Mouse (Mus musculus): ENCODE results near the gene Zscan21. TPM values are rescaled to one million over a fixed set of nuclear protein-coding genes. Genes with fewer than 3 reads are reported as not detected.
"Not testable (repeated sequence)": the region's sequence is repeated elsewhere in the genome, so short reads cannot be mapped to it uniquely, and the experiment has no call there.

The Zscan21 gene
- polyA plus RNA-seq, 1 experiment from 2014 or later = 147 TPM

- H3K4me2 ChIP-seq (ENCODE audit: low read length) = no peak overlapping the region
- ATAC-seq (no peak), DNase-seq (ENCODE audit: low spot score) (no peak)
- no peak overlapping the region for H3K9ac ChIP-seq (ENCODE audit: low read length)
- no peaks in the 10 kb centered on the region for H3K9me3 ChIP-seq (replicated peaks; ENCODE audit: control insufficient read depth, low read length)
- peaks cover 58% of the 10 kb centered on the region for H3K36me3 ChIP-seq (ENCODE audit: control insufficient read depth, insufficient read depth, low read length)
- H3K4me1 ChIP-seq (ENCODE audit: control insufficient read depth, insufficient read depth, low read length) = no peaks in the 10 kb centered on the region
- H3K4me3 ChIP-seq (ENCODE audit: low read depth, low read length) = no peak overlapping the region
- H3K27ac ChIP-seq (ENCODE audit: low read depth, low read length) = no peak overlapping the region
- H3K27me3 ChIP-seq (replicated peaks; ENCODE audit: control insufficient read depth, insufficient read depth, low read length) = no peaks in the 10 kb centered on the region
- WGBS = 91% methylated on average over 2 of the region's 2 CpGs
Measured at GRCm38 (mm10) chr5:138104976-138105375, 11.7 kb upstream of the Zscan21 start.

GRCm38 (mm10) chr5:138107130-138107529, 9.6 kb upstream of the Zscan21 start:
- Histone ChIP-seq H3K27me3 (replicated peaks; ENCODE audit: control insufficient read depth, insufficient read depth, low read length) (no peaks in the 10 kb centered on the region), H3K4me1 (ENCODE audit: control insufficient read depth, insufficient read depth, low read length) (no peaks in the 10 kb centered on the region), H3K27ac (ENCODE audit: low read depth, low read length) (no peak overlapping the region), H3K4me3 (ENCODE audit: low read depth, low read length) (no peak overlapping the region), H3K36me3 (ENCODE audit: control insufficient read depth, insufficient read depth, low read length) (peaks cover 37% of the 10 kb centered on the region), H3K4me2 (ENCODE audit: low read length) (no peak overlapping the region), H3K9ac (ENCODE audit: low read length) (no peak overlapping the region), H3K9me3 (replicated peaks; ENCODE audit: control insufficient read depth, low read length) (no peaks in the 10 kb centered on the region)
- WGBS = 71% methylated on average over 3 of the region's 3 CpGs
- no peak for ATAC-seq
- DNase-seq (ENCODE audit: low spot score) = no peak

GRCm38 (mm10) chr5:138109847-138110396, 6.8 kb upstream of the Zscan21 start:
- not testable (repeated sequence) for H3K27ac ChIP-seq (ENCODE audit: low read depth, low read length); H3K27me3 ChIP-seq (replicated peaks; ENCODE audit: control insufficient read depth, insufficient read depth, low read length); H3K36me3 ChIP-seq (ENCODE audit: control insufficient read depth, insufficient read depth, low read length); H3K4me3 ChIP-seq (ENCODE audit: low read depth, low read length); H3K9me3 ChIP-seq (replicated peaks; ENCODE audit: control insufficient read depth, low read length); DNase-seq (ENCODE audit: low spot score); ATAC-seq; H3K4me1 ChIP-seq (ENCODE audit: control insufficient read depth, insufficient read depth, low read length); H3K9ac ChIP-seq (ENCODE audit: low read length); H3K4me2 ChIP-seq (ENCODE audit: low read length)
- 68% methylated on average over 4 of the region's 4 CpGs for WGBS

- H3K9me3 ChIP-seq (replicated peaks; ENCODE audit: control insufficient read depth, low read length) = no peaks in the 10 kb centered on the region
- H3K9ac ChIP-seq (ENCODE audit: low read length) = peak overlapping the region; percentile 80
- peak overlapping the region; percentile 61 for H3K4me3 ChIP-seq (ENCODE audit: low read depth, low read length)
- H3K27ac ChIP-seq (ENCODE audit: low read depth, low read length) = peak overlapping the region; percentile 91
- H3K4me2 ChIP-seq (ENCODE audit: low read length) = peak overlapping the region; percentile 66
- H3K27me3 ChIP-seq (replicated peaks; ENCODE audit: control insufficient read depth, insufficient read depth, low read length) = no peaks in the 10 kb centered on the region
- DNase-seq (ENCODE audit: low spot score) (peak; percentile 11), ATAC-seq (no peak; the same call in 1 of the 2 replicates)
- 7% methylated on average over 16 of the region's 16 CpGs for WGBS
- peaks cover 17% of the 10 kb centered on the region for H3K36me3 ChIP-seq (ENCODE audit: control insufficient read depth, insufficient read depth, low read length)
- peaks cover 9% of the 10 kb centered on the region for H3K4me1 ChIP-seq (ENCODE audit: control insufficient read depth, insufficient read depth, low read length)
Measured at GRCm38 (mm10) chr5:138117199-138118015, 704 bp downstream of the Zscan21 start.

DNA sequence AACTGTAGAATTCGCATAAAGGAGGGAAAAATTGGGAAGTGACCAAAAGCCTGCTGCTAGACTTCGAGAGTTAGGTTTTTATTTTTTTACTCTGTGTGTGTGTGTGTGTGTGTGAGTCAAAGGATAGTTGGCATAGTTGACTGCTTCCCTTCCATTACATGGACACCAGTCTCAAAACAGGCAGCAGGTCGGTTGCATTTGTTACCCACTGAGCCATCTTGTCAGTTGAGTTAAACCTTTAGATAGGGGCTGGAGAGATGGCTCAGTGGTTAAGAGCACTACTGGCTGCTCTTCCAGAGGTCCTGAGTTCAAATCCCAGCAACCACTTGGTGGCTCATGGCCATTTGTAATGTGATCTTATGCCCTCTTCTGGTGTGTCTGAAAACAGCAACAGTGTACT, 1.3 kb downstream of the Zscan21 start:
- H3K27ac ChIP-seq (ENCODE audit: low read depth, low read length) = no peak overlapping the region
- 77% methylated on average over 3 of the region's 3 CpGs for WGBS
- DNase-seq (ENCODE audit: low spot score) = no peak
- peaks cover 9% of the 10 kb centered on the region for H3K4me1 ChIP-seq (ENCODE audit: control insufficient read depth, insufficient read depth, low read length)
- H3K4me3 ChIP-seq (ENCODE audit: low read depth, low read length) = peak overlapping the region; percentile 61
- H3K27me3 ChIP-seq (replicated peaks; ENCODE audit: control insufficient read depth, insufficient read depth, low read length) = no peaks in the 10 kb centered on the region
- no peaks in the 10 kb centered on the region for H3K9me3 ChIP-seq (replicated peaks; ENCODE audit: control insufficient read depth, low read length)
- peaks cover 20% of the 10 kb centered on the region for H3K36me3 ChIP-seq (ENCODE audit: control insufficient read depth, insufficient read depth, low read length)
- H3K4me2 ChIP-seq (ENCODE audit: low read length) = peak overlapping the region; percentile 66
- peak overlapping the region; percentile 80 for H3K9ac ChIP-seq (ENCODE audit: low read length)
- ATAC-seq = no peak

- Histone ChIP-seq H3K4me1 (ENCODE audit: control insufficient read depth, insufficient read depth, low read length) (no peaks in the 10 kb centered on the region), H3K27ac (ENCODE audit: low read depth, low read length) (no peak overlapping the region), H3K27me3 (replicated peaks; ENCODE audit: control insufficient read depth, insufficient read depth, low read length) (no peaks in the 10 kb centered on the region), H3K9ac (ENCODE audit: low read length) (no peak overlapping the region), H3K36me3 (ENCODE audit: control insufficient read depth, insufficient read depth, low read length) (peaks cover 71% of the 10 kb centered on the region), H3K4me3 (ENCODE audit: low read depth, low read length) (no peak overlapping the region), H3K9me3 (replicated peaks; ENCODE audit: control insufficient read depth, low read length) (no peaks in the 10 kb centered on the region), H3K4me2 (ENCODE audit: low read length) (no peak overlapping the region)
- 95% methylated on average over 5 of the region's 5 CpGs for whole genome bisulfite sequencing
- DNase-seq (ENCODE audit: low spot score) (no peak), ATAC-seq (no peak)
Measured at GRCm38 (mm10) chr5:138132425-138133064, 15.8 kb downstream of the Zscan21 start.

GRCm38 (mm10) chr5:138137257-138137656, 20.6 kb downstream of the Zscan21 start:
- no peak overlapping the region for H3K4me2 ChIP-seq (ENCODE audit: low read length)
- no peaks in the 10 kb centered on the region for H3K9me3 ChIP-seq (replicated peaks; ENCODE audit: control insufficient read depth, low read length)
- peaks cover 45% of the 10 kb centered on the region for H3K36me3 ChIP-seq (ENCODE audit: control insufficient read depth, insufficient read depth, low read length)
- no peaks in the 10 kb centered on the region for H3K27me3 ChIP-seq (replicated peaks; ENCODE audit: control insufficient read depth, insufficient read depth, low read length)
- ATAC-seq (no peak), DNase-seq (ENCODE audit: low spot score) (no peak)
- no peak overlapping the region for H3K27ac ChIP-seq (ENCODE audit: low read depth, low read length)
- H3K4me3 ChIP-seq (ENCODE audit: low read depth, low read length) = no peak overlapping the region
- WGBS = 91% methylated on average over 4 of the region's 4 CpGs
- no peak overlapping the region for H3K9ac ChIP-seq (ENCODE audit: low read length)
- H3K4me1 ChIP-seq (ENCODE audit: control insufficient read depth, insufficient read depth, low read length) = no peaks in the 10 kb centered on the region

DNA sequence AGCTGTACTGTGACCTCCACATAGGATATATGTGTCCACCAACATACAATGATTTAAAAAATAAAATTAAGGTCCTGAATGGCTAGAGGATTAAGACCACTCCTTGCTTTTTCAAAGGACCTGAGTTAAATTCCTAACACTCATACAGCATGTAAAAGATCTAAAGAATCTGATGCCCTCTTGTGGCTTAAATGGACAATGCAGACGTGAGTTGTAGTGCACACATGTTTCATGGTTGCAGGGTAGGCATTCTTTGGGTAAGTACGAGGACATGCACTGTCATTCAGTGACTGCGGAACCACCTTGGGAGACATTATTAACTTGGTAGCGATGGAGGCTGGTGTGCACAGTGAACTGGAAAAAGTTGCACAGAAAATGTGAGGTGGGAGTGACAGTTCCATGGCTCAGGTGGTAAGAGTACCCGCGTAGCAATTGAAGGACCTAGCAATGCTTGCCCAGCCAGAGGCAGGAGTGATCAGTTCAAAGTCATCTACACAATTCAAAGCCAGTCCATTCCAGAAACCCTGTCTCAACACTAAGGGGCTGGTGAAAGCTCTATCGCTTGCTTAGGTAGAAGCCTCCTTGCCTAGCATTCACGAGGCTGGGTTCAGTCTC, 21.3 kb downstream of the Zscan21 start:
- no peak overlapping the region for H3K27ac ChIP-seq (ENCODE audit: low read depth, low read length)
- no peak overlapping the region for H3K4me2 ChIP-seq (ENCODE audit: low read length)
- H3K9me3 ChIP-seq (replicated peaks; ENCODE audit: control insufficient read depth, low read length) = no peaks in the 10 kb centered on the region
- no peak overlapping the region for H3K4me3 ChIP-seq (ENCODE audit: low read depth, low read length)
- no peaks in the 10 kb centered on the region for H3K27me3 ChIP-seq (replicated peaks; ENCODE audit: control insufficient read depth, insufficient read depth, low read length)
- 63% methylated on average over 8 of the region's 8 CpGs for WGBS
- H3K9ac ChIP-seq (ENCODE audit: low read length) = no peak overlapping the region
- ATAC-seq = peak; percentile 72
- no peaks in the 10 kb centered on the region for H3K4me1 ChIP-seq (ENCODE audit: control insufficient read depth, insufficient read depth, low read length)
- H3K36me3 ChIP-seq (ENCODE audit: control insufficient read depth, insufficient read depth, low read length) = peaks cover 43% of the 10 kb centered on the region
- DNase-seq (ENCODE audit: low spot score) = peak; percentile 79

Data from forebrain, embryonic 14.5 days (tissue).